Mouse (Mus musculus): ENCODE data around the gene Man2c1. TPM values are rescaled to one million over a fixed set of nuclear protein-coding genes. Genes with fewer than 3 reads are reported as not detected.
A peak's percentile ranks its signal among the peaks of the same experiment; 100 is the strongest.

Man2c1 gene
- total and polyA plus RNA-seq, 3 experiments = 50.4 to 74.7 (median 59.2) TPM

GRCm38 (mm10) chr9:57158013-57158470 lies 27.6 kb downstream of the Man2c1 start, which contains the start of gene Commd4 (continued):
- 0 out of 2 replicates have a peak, but pooled peaks have one; percentile 47 for TF ChIP-seq ETS1 (conservative IDR thresholded peaks at IDR 0.05; ENCODE audit: low read depth, low read length)
- TF ChIP-seq GABPA (IDR thresholded peaks at IDR 0.05; ENCODE audit: insufficient replicate concordance, low read depth, low read length) = no peak; the same call in 1 of the 2 replicates
- TF ChIP-seq CTCF (conservative IDR thresholded peaks at IDR 0.05 in 1 of 2, IDR thresholded peaks at IDR 0.05 in 1 of 2; ENCODE audit: low read depth in 2 of 2, low read length in 2 of 2) = no peak
- TF ChIP-seq MEF2A (IDR thresholded peaks at IDR 0.05; ENCODE audit: borderline replicate concordance, low read depth, low read length) = 0 out of 2 replicates have a peak, but pooled peaks have one; percentile 29
- TF ChIP-seq SMC3 (IDR thresholded peaks at IDR 0.05; ENCODE audit: low read depth, low read length) = no peak
- no peak for TF ChIP-seq PAX5 (IDR thresholded peaks at IDR 0.05; ENCODE audit: low read length)
- no peak for TF ChIP-seq ZC3H11A (IDR thresholded peaks at IDR 0.05; ENCODE audit: low read depth, low read length)
- no peak for TF ChIP-seq MAZ (IDR thresholded peaks at IDR 0.05; ENCODE audit: low read depth, low read length)
- TF ChIP-seq RCOR1 (conservative IDR thresholded peaks at IDR 0.05; ENCODE audit: low read depth, low read length) = no peak
- TF ChIP-seq NELFE (IDR thresholded peaks at IDR 0.05; ENCODE audit: low read depth, low read length) = peak; percentile 63

GRCm38 (mm10) chr9:57158506-57158905 lies 28.0 kb downstream of the Man2c1 start:
- H3K27ac ChIP-seq (ENCODE audit: insufficient read depth, low read depth) = no peak overlapping the region
- peak overlapping the region; percentile 64; the same call in 1 of the 2 replicates for H3K9ac ChIP-seq (ENCODE audit: insufficient read depth, low read depth)
- no peaks in the 10 kb centered on the region for H3K9me3 ChIP-seq (replicated peaks; ENCODE audit: low read length)
- no peak for DNase-seq (ENCODE audit: extremely low read depth)
- peaks cover 22 to 30% of the 10 kb centered on the region in 2 experiments for H3K36me3 ChIP-seq (replicated peaks in 1 of 2; ENCODE audit: control insufficient read depth in 1 of 2, insufficient read depth in 1 of 2, low read length in 1 of 2)
- peaks cover 9 to 22% of the 10 kb centered on the region in 2 experiments for H3K4me1 ChIP-seq (ENCODE audit: control insufficient read depth in 1 of 2, insufficient read depth in 2 of 2)
- in situ Hi-C loops (cut with MboI; ENCODE audit: low pct_ligation_motif_present, low pct_unique_long_range_greater_than_20kb, low sequenced_read_pairs) = no loop called here
- H3K4me2 ChIP-seq (ENCODE audit: insufficient read depth, low read depth, poor library complexity, severe bottlenecking) = peak overlapping the region; percentile 44
- TF ChIP-seq NELFE (IDR thresholded peaks at IDR 0.05; ENCODE audit: low read depth, low read length) (no peak), ETS1 (conservative IDR thresholded peaks at IDR 0.05; ENCODE audit: low read depth, low read length) (0 out of 2 replicates have a peak, but pooled peaks have one; percentile 0), NRF1 (IDR thresholded peaks at IDR 0.05; ENCODE audit: low read depth, low read length) (no peak), MEF2A (IDR thresholded peaks at IDR 0.05; ENCODE audit: borderline replicate concordance, low read depth, low read length) (no peak)
- H3K27me3 ChIP-seq (replicated peaks) = peaks cover 2% of the 10 kb centered on the region
- dilution Hi-C loops (cut with MboI; ENCODE audit: extremely low pct_ligation_motif_present, extremely low pct_unique_long_range_greater_than_20kb, low sequenced_read_pairs) = no loop called here
- H3K4me3 ChIP-seq (replicated peaks in 1 of 3; ENCODE audit: low read depth in 2 of 3, low read length in 2 of 3, poor library complexity in 1 of 3) = peak overlapping the region; percentile 77 to 91 (median 77)
- no peaks in the 10 kb centered on the region for H3K79me2 ChIP-seq (replicated peaks; ENCODE audit: control insufficient read depth, extremely low read depth, insufficient read depth, poor library complexity, severe bottlenecking)

- H3K9ac ChIP-seq (ENCODE audit: insufficient read depth, low read depth) = no peak overlapping the region
- H3K4me2 ChIP-seq (ENCODE audit: insufficient read depth, low read depth, poor library complexity, severe bottlenecking) = no peak overlapping the region
- dilution Hi-C loops (cut with MboI; ENCODE audit: extremely low pct_ligation_motif_present, extremely low pct_unique_long_range_greater_than_20kb, low sequenced_read_pairs) = no loop called here
- TF ChIP-seq USF2 (conservative IDR thresholded peaks at IDR 0.05; ENCODE audit: low read depth, low read length) (peak; percentile 81), TBP (conservative IDR thresholded peaks at IDR 0.05; ENCODE audit: low read depth, low read length) (no peak), BHLHE40 (IDR thresholded peaks at IDR 0.05; ENCODE audit: low read depth, low read length) (peak; percentile 50), ZC3H11A (IDR thresholded peaks at IDR 0.05; ENCODE audit: low read depth, low read length) (peak; percentile 55), USF1 (IDR thresholded peaks at IDR 0.05; ENCODE audit: low read depth, low read length) (peak; percentile 85), HCFC1 (IDR thresholded peaks at IDR 0.05; ENCODE audit: low read depth, low read length) (0 out of 2 replicates have a peak, but pooled peaks have one; percentile 30), UBTF (IDR thresholded peaks at IDR 0.05; ENCODE audit: low read depth, low read length) (no peak), MAFK (IDR thresholded peaks at IDR 0.05; ENCODE audit: insufficient replicate concordance, low read length) (no peak), CTCF (conservative IDR thresholded peaks at IDR 0.05 in 1 of 2, IDR thresholded peaks at IDR 0.05 in 1 of 2; ENCODE audit: low read depth in 2 of 2, low read length in 2 of 2) (peak in 1 of 2 experiments; percentile 82; a peak in 2 of 4 replicates), MEF2A (IDR thresholded peaks at IDR 0.05; ENCODE audit: borderline replicate concordance, low read depth, low read length) (no peak), NRF1 (IDR thresholded peaks at IDR 0.05; ENCODE audit: low read depth, low read length) (peak; percentile 49; the same call in 1 of the 2 replicates), RCOR1 (conservative IDR thresholded peaks at IDR 0.05; ENCODE audit: low read depth, low read length) (no peak), RAD21 (IDR thresholded peaks at IDR 0.05; ENCODE audit: low read depth, low read length) (peak; percentile 80), SMC3 (IDR thresholded peaks at IDR 0.05; ENCODE audit: low read depth, low read length) (peak; percentile 82), MAX (IDR thresholded peaks at IDR 0.05; ENCODE audit: low read length) (peak; percentile 96), ELF1 (IDR thresholded peaks at IDR 0.05; ENCODE audit: low read depth, low read length) (peak; percentile 33; the same call in 1 of the 2 replicates), ZMIZ1 (IDR thresholded peaks at IDR 0.05; ENCODE audit: low read depth, low read length) (no peak), CHD2 (IDR thresholded peaks at IDR 0.05; ENCODE audit: low read length) (no peak), KAT2A (IDR thresholded peaks at IDR 0.05; ENCODE audit: insufficient replicate concordance, low read length) (no peak), NELFE (IDR thresholded peaks at IDR 0.05; ENCODE audit: low read depth, low read length) (0 out of 2 replicates have a peak, but pooled peaks have one; percentile 19), MYC (IDR thresholded peaks at IDR 0.05; ENCODE audit: low read depth, low read length) (peak; percentile 94), IRF4 (IDR thresholded peaks at IDR 0.05; ENCODE audit: low read depth, low read length) (peak; percentile 42; the same call in 1 of the 2 replicates)
Observed at GRCm38 (mm10) chr9:57162496-57162895, 32.0 kb downstream of the Man2c1 start.

More at GRCm38 (mm10) chr9:57162496-57162895, 32.0 kb downstream of the Man2c1 start:
- Histone ChIP-seq H3K4me1 (ENCODE audit: control insufficient read depth in 1 of 2, insufficient read depth in 2 of 2) (peaks cover 2 to 12% of the 10 kb centered on the region in 2 experiments; a peak in 3 of 4 replicates), H3K27me3 (replicated peaks) (peaks cover 6% of the 10 kb centered on the region), H3K36me3 (replicated peaks in 1 of 2; ENCODE audit: control insufficient read depth in 1 of 2, insufficient read depth in 1 of 2, low read length in 1 of 2) (no peaks in the 10 kb centered on the region), H3K9me3 (replicated peaks; ENCODE audit: low read length) (no peaks in the 10 kb centered on the region), H3K4me3 (replicated peaks in 1 of 3; ENCODE audit: low read depth in 2 of 3, low read length in 2 of 3, poor library complexity in 1 of 3) (no peak overlapping the region), H3K79me2 (replicated peaks; ENCODE audit: control insufficient read depth, extremely low read depth, insufficient read depth, poor library complexity, severe bottlenecking) (no peaks in the 10 kb centered on the region), H3K27ac (ENCODE audit: insufficient read depth, low read depth) (no peak overlapping the region)
- in situ Hi-C loops (cut with MboI; ENCODE audit: low pct_ligation_motif_present, low pct_unique_long_range_greater_than_20kb, low sequenced_read_pairs) = no loop called here
- peak; percentile 47 for DNase-seq (ENCODE audit: extremely low read depth)
